Mouse (Mus musculus) bone marrow, adult 2 months (tissue): ENCODE data around the gene Itsn2.

Experiments used
- CTCF ChIP-seq: fragments of 200-500 bp; IDR thresholded peaks from 2 replicates; pipeline ENCODE4 v1.5.1; 2011; ENCODE audit warnings: low read length, control low read depth; ENCODE audit not compliant: control insufficient read depth, insufficient read depth
- POLR2A ChIP-seq: fragments of 200-500 bp; IDR thresholded peaks from 2 replicates; pipeline ENCODE4 v1.6.1; 2011; ENCODE audit warnings: low read depth, mild to moderate bottlenecking, control low read depth, low read length, borderline replicate concordance; ENCODE audit not compliant: control insufficient read depth

- no peak for TF ChIP-seq CTCF
- TF ChIP-seq POLR2A, result no peak
Observed at GRCm38 (mm10) chr12:4676336-4676735, 83.9 kb downstream of the Itsn2 start.
